Comparison of ENCODE assay signal across 8 mouse cellular contexts in genomic region chr9:31210163-31210562, GRCm38 (mm10). TPM values are rescaled to one million over a fixed set of nuclear protein-coding genes. Genes with fewer than 3 reads are reported as not detected.
DNase-seq lines count a peak whose midpoint lies in the region; ATAC-seq lines count a peak whose summit lies in the region.

No protein-coding gene starts in this region.

- no peak for ATAC-seq in hindbrain, embryonic 15.5 days (ENCODE audit: low FRiP score, low read depth)

- H3K9ac ChIP-seq in hindbrain, embryonic 15.5 days: peak overlapping the region; percentile 81

- WGBS in heart, embryonic 10.5 days: 17% methylated on average over 7 of the region's 7 CpGs
- whole genome bisulfite sequencing in hindbrain, embryonic 15.5 days: 32% methylated on average over 7 of the region's 7 CpGs
- 40% methylated on average over 7 of the region's 7 CpGs for WGBS in midbrain, embryonic 10.5 days

- H3K4me3 ChIP-seq in heart, embryonic 10.5 days: peak overlapping the region; percentile 98
- H3K4me3 ChIP-seq in hindbrain, embryonic 15.5 days: peak overlapping the region; percentile 77
- peak overlapping the region; percentile 84 for H3K4me3 ChIP-seq in midbrain, embryonic 10.5 days

- no peaks in the 10 kb centered on the region for H3K27me3 ChIP-seq in heart, embryonic 10.5 days (ENCODE audit: insufficient read depth, poor library complexity, severe bottlenecking)
- H3K27me3 ChIP-seq in hindbrain, embryonic 15.5 days: no peaks in the 10 kb centered on the region
- H3K27me3 ChIP-seq in midbrain, embryonic 10.5 days (ENCODE audit: low read depth, poor library complexity, severe bottlenecking): no peaks in the 10 kb centered on the region

- H3K9me3 ChIP-seq in heart, embryonic 10.5 days: no peaks in the 10 kb centered on the region
- no peaks in the 10 kb centered on the region for H3K9me3 ChIP-seq in hindbrain, embryonic 15.5 days
- no peaks in the 10 kb centered on the region for H3K9me3 ChIP-seq in midbrain, embryonic 10.5 days (replicated peaks)

- H3K4me2 ChIP-seq in hindbrain, embryonic 15.5 days: peak overlapping the region; percentile 90

- peaks cover 32% of the 10 kb centered on the region for H3K4me1 ChIP-seq in heart, embryonic 10.5 days
- H3K4me1 ChIP-seq in hindbrain, embryonic 15.5 days (replicated peaks): peaks cover 52% of the 10 kb centered on the region
- peaks cover 38% of the 10 kb centered on the region for H3K4me1 ChIP-seq in midbrain, embryonic 10.5 days

- no peak overlapping the region for H3K27ac ChIP-seq in heart, embryonic 10.5 days
- no peak overlapping the region for H3K27ac ChIP-seq in hindbrain, embryonic 15.5 days (replicated peaks)
- no peak overlapping the region for H3K27ac ChIP-seq in midbrain, embryonic 10.5 days (replicated peaks)

- no peak for DNase-seq in heart, embryonic 10.5 days (ENCODE audit: low spot score)
- no peak for DNase-seq in heart, postnatal 36 days
- peak; percentile 22 for DNase-seq in c-Kit-negative CD71-positive TER-119-positive erythroid progenitor cells, embryonic 14.5 days (ENCODE audit: low read depth, low spot score)
- no peak for DNase-seq in midbrain, embryonic 10.5 days (ENCODE audit: low spot score)
- DNase-seq in T-cell, adult 2 months (ENCODE audit: low spot score): no peak
- no peak for DNase-seq in adrenal gland, postnatal 10 days
- no peak for DNase-seq in cerebellum, adult 11 months

- intact Hi-C loops in heart, postnatal 36 days (cut with DNase I): loop anchor here (2.0 kb wide), 2 partner anchors 43 to 45 kb away; no protein-coding TSS in a partner anchor

- H3K36me3 ChIP-seq in heart, embryonic 10.5 days: no peaks in the 10 kb centered on the region
- no peaks in the 10 kb centered on the region for H3K36me3 ChIP-seq in hindbrain, embryonic 15.5 days
- 0 out of 2 replicates have a peak, but pooled peaks cover 3% of the 10 kb centered on the region for H3K36me3 ChIP-seq in midbrain, embryonic 10.5 days

RNA-seq across cellular contexts. Expression of gene Aplp2, which starts 1.5 kb away (rescaled TPM):
- polyA plus RNA-seq in heart, embryonic 10.5 days (2016; fragmentation: Nextera tagmentation; extraction: Ambion mirVana): 257 and 312 TPM in 2 replicates
- total RNA-seq in heart, postnatal 36 days (2021): 100 to 1,000 TPM; 294 to 315 TPM
- 374 and 412 TPM in 2 replicates for polyA plus RNA-seq in hindbrain, embryonic 15.5 days (2015; fragmentation: Nextera tagmentation; extraction: Ambion mirVana)
- polyA plus RNA-seq in midbrain, embryonic 10.5 days (2016; fragmentation: Nextera tagmentation; extraction: Ambion mirVana): 226 and 239 TPM in 2 replicates
- total RNA-seq in adrenal gland, postnatal 10 days (2021): 100 to 1,000 TPM; 528 to 532 TPM
